Mouse (Mus musculus) neural tube, embryonic 11.5 days (tissue): ENCODE results near the gene Als2cl. TPM values are rescaled to one million over a fixed set of nuclear protein-coding genes. Genes with fewer than 3 reads are reported as not detected.

ENCODE experiments used
- ATAC-seq: fragments of 200-750 bp; cut with Nextera tagmentation; 2 replicates; pipeline ENCODE4 v1.8.0; 2017; ENCODE audit warnings: moderate number of reproducible peaks, mild to moderate bottlenecking, moderate TSS enrichment, moderate library complexity; ENCODE audit not compliant: insufficient read depth, low FRiP score, low TSS enrichment
- DNase-seq: peaks from one replicate; pipeline ENCODE4 v3.0.0-alpha.2; 2015; ENCODE audit warnings: low spot score
- H3K27ac ChIP-seq: fragments of 300-500 bp; sonication (generic); 2 replicates; pipeline ENCODE4 v1.5.1; 2014; ENCODE audit warnings: low read depth, mild to moderate bottlenecking, low read length
- H3K27me3 ChIP-seq: fragments of 300-500 bp; sonication (generic); 2 replicates; pipeline ENCODE4 v1.6.1; 2014; ENCODE audit warnings: mild to moderate bottlenecking, low read length, mixed read lengths; ENCODE audit not compliant: control insufficient read depth, insufficient read depth
- H3K36me3 ChIP-seq: fragments of 300-500 bp; sonication (generic); 2 replicates; pipeline ENCODE4 v1.6.1; 2014; ENCODE audit warnings: mild to moderate bottlenecking, low read length, moderate library complexity, mixed read lengths; ENCODE audit not compliant: control insufficient read depth, insufficient read depth
- H3K4me1 ChIP-seq: fragments of 300-500 bp; sonication (generic); 2 replicates; pipeline ENCODE4 v1.6.1; 2014; ENCODE audit warnings: low read length, mixed read lengths; ENCODE audit not compliant: control insufficient read depth, insufficient read depth
- H3K4me2 ChIP-seq: fragments of 300-500 bp; sonication (generic); 2 replicates; pipeline ENCODE4 v1.6.1; 2014; ENCODE audit warnings: low read depth, mild to moderate bottlenecking, moderate library complexity
- H3K4me3 ChIP-seq: fragments of 300-500 bp; sonication (generic); 2 replicates; pipeline ENCODE4 v1.5.1; 2014; ENCODE audit warnings: low read depth, low read length
- H3K9ac ChIP-seq: fragments of 300-500 bp; sonication (generic); 2 replicates; pipeline ENCODE4 v1.6.1; 2014; ENCODE audit warnings: mild to moderate bottlenecking, low read length
- H3K9me3 ChIP-seq: fragments of 300-500 bp; sonication (generic); 2 replicates; pipeline ENCODE4 v1.6.1; 2016; ENCODE audit warnings: low read length; ENCODE audit not compliant: control insufficient read depth
- WGBS: fragments of 180-500 bp; shearing (Covaris S2); extraction: QIAGEN DNeasy Blood & Tissue Kit; methylation state at CpG from one replicate; pipeline ENCODE4 v1.1.7; 2014; 5-methylcytosine and 5-hydroxymethylcytosine counted together
- polyA plus RNA-seq: library from polyadenylated mRNA; unstranded; fragments of >200 nt; fragmentation: Nextera tagmentation; extraction: Ambion mirVana; gene quantifications from 2 replicates; pipeline ENCODE4 v1.2.1, GENCODE M21; 2014

Gene Als2cl
- polyA plus RNA-seq = 1.1 and 1.4 TPM in 2 replicates

- H3K4me3 ChIP-seq = peak within 1 kb of the TSS; percentile 43
- H3K27me3 ChIP-seq = peaks cover 32% of the 10 kb centered on the region
- ATAC-seq = no peak
- H3K4me2 ChIP-seq = peak within 1 kb of the TSS; percentile 81
- 14% methylated on average over 12 of the region's 12 CpGs for WGBS
- H3K9ac ChIP-seq = no peak within 1 kb of the TSS; the same call in 1 of the 2 replicates
- no peaks in the 10 kb centered on the region for H3K9me3 ChIP-seq
- no peaks in the 10 kb centered on the region for H3K36me3 ChIP-seq
- peaks cover 12% of the 10 kb centered on the region for H3K4me1 ChIP-seq
- DNase-seq = no peak
- no peak within 1 kb of the TSS for H3K27ac ChIP-seq
Measured at GRCm38 (mm10) chr9:110879191-110879920, at the start of gene Als2cl. Gene Als2cl (plus strand): TSS chr9:110879870.

GRCm38 (mm10) chr9:110833021-110833420, 46.6 kb upstream of the Als2cl start:
- ATAC-seq = no peak
- Histone ChIP-seq H3K27me3 (no peaks in the 10 kb centered on the region), H3K36me3 (no peaks in the 10 kb centered on the region), H3K9ac (no peak overlapping the region), H3K27ac (no peak overlapping the region), H3K4me3 (no peak overlapping the region), H3K4me2 (no peak overlapping the region), H3K9me3 (no peaks in the 10 kb centered on the region), H3K4me1 (no peaks in the 10 kb centered on the region)
- 84% methylated on average over 5 of the region's 5 CpGs for WGBS
- DNase-seq = no peak

- Histone ChIP-seq H3K36me3 (no peaks in the 10 kb centered on the region), H3K9ac (no peak within 1 kb of the TSS), H3K27ac (no peak within 1 kb of the TSS), H3K9me3 (no peaks in the 10 kb centered on the region), H3K27me3 (no peaks in the 10 kb centered on the region), H3K4me1 (no peaks in the 10 kb centered on the region), H3K4me2 (no peak within 1 kb of the TSS), H3K4me3 (no peak within 1 kb of the TSS)
- DNase-seq = no peak
- WGBS = 82% methylated on average over 19 of the region's 19 CpGs
- no peak for ATAC-seq
Measured at GRCm38 (mm10) chr9:110834411-110834810, 45.3 kb upstream of the Als2cl start, which contains the start of gene Prss45. Gene Prss45 (plus strand): TSS chr9:110834588.

GRCm38 (mm10) chr9:110834961-110835360, 44.7 kb upstream of the Als2cl start:
- H3K27me3 ChIP-seq = no peaks in the 10 kb centered on the region
- no peaks in the 10 kb centered on the region for H3K9me3 ChIP-seq
- DNase-seq (no peak), ATAC-seq (no peak)
- no peak overlapping the region for H3K27ac ChIP-seq
- no peak overlapping the region for H3K4me3 ChIP-seq
- WGBS = 42% methylated on average over 10 of the region's 10 CpGs
- H3K4me1 ChIP-seq = no peaks in the 10 kb centered on the region
- no peaks in the 10 kb centered on the region for H3K36me3 ChIP-seq
- H3K4me2 ChIP-seq = no peak overlapping the region
- no peak overlapping the region for H3K9ac ChIP-seq

GRCm38 (mm10) chr9:110836112-110836511, 43.6 kb upstream of the Als2cl start:
- H3K27me3 ChIP-seq = no peaks in the 10 kb centered on the region
- WGBS = 64% methylated on average over 2 of the region's 2 CpGs
- H3K4me3 ChIP-seq = no peak overlapping the region
- H3K4me2 ChIP-seq = no peak overlapping the region
- no peaks in the 10 kb centered on the region for H3K36me3 ChIP-seq
- no peak overlapping the region for H3K9ac ChIP-seq
- no peak overlapping the region for H3K27ac ChIP-seq
- ATAC-seq = no peak
- DNase-seq = no peak
- no peaks in the 10 kb centered on the region for H3K9me3 ChIP-seq
- no peaks in the 10 kb centered on the region for H3K4me1 ChIP-seq

- H3K4me2 ChIP-seq = no peak overlapping the region
- no peak overlapping the region for H3K27ac ChIP-seq
- H3K9ac ChIP-seq = no peak overlapping the region
- no peaks in the 10 kb centered on the region for H3K4me1 ChIP-seq
- ATAC-seq (no peak), DNase-seq (no peak)
- H3K4me3 ChIP-seq = no peak overlapping the region
- 81% methylated on average over 6 of the region's 6 CpGs for WGBS
- H3K27me3 ChIP-seq = no peaks in the 10 kb centered on the region
- no peaks in the 10 kb centered on the region for H3K36me3 ChIP-seq
- H3K9me3 ChIP-seq = no peaks in the 10 kb centered on the region
Measured at GRCm38 (mm10) chr9:110840905-110841304, 38.8 kb upstream of the Als2cl start.

GRCm38 (mm10) chr9:110841438-110841837, 38.2 kb upstream of the Als2cl start:
- ATAC-seq = no peak
- H3K4me2 ChIP-seq = no peak overlapping the region
- no peaks in the 10 kb centered on the region for H3K4me1 ChIP-seq
- no peaks in the 10 kb centered on the region for H3K9me3 ChIP-seq
- no peak overlapping the region for H3K4me3 ChIP-seq
- no peaks in the 10 kb centered on the region for H3K27me3 ChIP-seq
- no peak for DNase-seq
- no peak overlapping the region for H3K9ac ChIP-seq
- no peaks in the 10 kb centered on the region for H3K36me3 ChIP-seq
- WGBS = 87% methylated on average over 2 of the region's 2 CpGs
- no peak overlapping the region for H3K27ac ChIP-seq

- Histone ChIP-seq H3K4me2 (no peak within 1 kb of the TSS), H3K9me3 (no peaks in the 10 kb centered on the region), H3K36me3 (no peaks in the 10 kb centered on the region), H3K9ac (no peak within 1 kb of the TSS), H3K27ac (no peak within 1 kb of the TSS), H3K4me1 (no peaks in the 10 kb centered on the region), H3K27me3 (no peaks in the 10 kb centered on the region), H3K4me3 (no peak within 1 kb of the TSS)
- DNase-seq = no peak
- 79% methylated on average over 10 of the region's 10 CpGs for WGBS
- no peak for ATAC-seq
Measured at GRCm38 (mm10) chr9:110844206-110844605, 35.5 kb upstream of the Als2cl start, which contains the start of gene Prss46. Gene Prss46 (plus strand): TSS chr9:110844506.

- Histone ChIP-seq H3K4me1 (no peaks in the 10 kb centered on the region), H3K9me3 (no peaks in the 10 kb centered on the region), H3K4me3 (no peak overlapping the region), H3K27me3 (no peaks in the 10 kb centered on the region), H3K4me2 (no peak overlapping the region), H3K36me3 (no peaks in the 10 kb centered on the region), H3K9ac (no peak overlapping the region), H3K27ac (no peak overlapping the region)
- ATAC-seq (no peak), DNase-seq (no peak)
- WGBS = 84% methylated on average over 7 of the region's 7 CpGs
Measured at GRCm38 (mm10) chr9:110849162-110849561, 30.5 kb upstream of the Als2cl start.
